Mouse (Mus musculus): ENCODE measurements around the gene Mogat2. TPM values are rescaled to one million over a fixed set of nuclear protein-coding genes. Genes with fewer than 3 reads are reported as not detected.

Gene Mogat2
- total RNA-seq, 2 experiments from 2014 or later = not detected

DNA sequence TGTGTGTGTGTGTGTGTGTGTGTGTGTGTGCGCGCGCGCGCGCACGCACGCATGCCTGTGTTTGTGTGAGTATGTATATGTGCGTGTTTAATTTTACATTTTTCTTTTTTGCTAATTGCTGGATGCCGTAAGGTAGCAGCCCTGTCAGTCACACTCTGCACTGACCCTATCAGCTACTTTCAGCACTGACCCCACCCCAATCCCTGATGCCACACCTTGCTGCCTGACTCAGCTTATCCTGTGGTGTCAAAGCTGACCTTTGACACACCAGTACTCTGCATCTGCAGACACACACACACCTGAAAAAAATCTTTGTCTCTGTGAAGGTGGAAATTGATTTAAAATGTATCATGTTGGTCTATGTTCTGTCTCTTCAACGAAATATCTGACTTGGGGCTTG, 3.7 kb upstream of the Mogat2 start:
- no peak for DNase-seq (ENCODE audit: low spot score in 2 of 2)
- intact Hi-C loops (cut with DNase I) = no loop called here

DNA sequence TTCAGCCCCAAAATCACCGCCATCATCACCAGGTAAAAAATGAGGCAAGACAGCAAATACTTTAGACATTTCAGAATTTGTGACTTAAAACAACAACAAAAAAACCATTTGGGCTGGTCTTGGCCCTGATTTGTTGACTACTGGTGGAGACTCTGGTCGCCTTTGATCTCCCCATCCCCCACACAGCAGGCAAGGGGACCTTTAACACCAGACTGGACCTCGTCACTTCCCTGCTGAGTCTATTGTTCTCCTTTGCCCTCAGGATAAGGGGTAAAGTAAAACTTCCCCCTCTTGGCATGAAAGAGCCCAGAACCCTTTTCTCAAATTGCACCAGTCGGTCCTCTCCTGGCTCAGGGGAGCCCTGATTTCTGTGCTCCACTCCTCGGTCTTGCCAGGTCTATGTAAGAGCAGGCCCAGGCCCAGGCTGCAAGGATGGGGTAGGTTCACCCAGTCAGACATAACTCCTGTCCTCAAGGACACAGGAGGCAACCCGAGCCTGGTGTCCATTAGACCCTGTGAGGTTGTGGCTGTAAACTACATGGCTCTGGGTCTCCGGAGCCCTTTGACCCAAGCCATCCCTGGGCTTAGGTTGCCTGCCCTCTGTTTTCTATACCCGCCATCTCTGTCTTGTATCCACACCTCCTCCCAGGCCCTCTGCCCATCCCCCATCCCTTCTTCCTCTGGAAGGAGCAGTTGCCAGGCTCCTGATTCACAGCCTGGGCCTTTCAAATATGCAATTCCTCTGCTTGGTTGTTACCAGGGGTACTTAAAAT, 1.3 kb downstream of the Mogat2 start:
- intact Hi-C loops (cut with DNase I) = no loop called here
- no peak for DNase-seq (ENCODE audit: low spot score in 2 of 2)

DNA sequence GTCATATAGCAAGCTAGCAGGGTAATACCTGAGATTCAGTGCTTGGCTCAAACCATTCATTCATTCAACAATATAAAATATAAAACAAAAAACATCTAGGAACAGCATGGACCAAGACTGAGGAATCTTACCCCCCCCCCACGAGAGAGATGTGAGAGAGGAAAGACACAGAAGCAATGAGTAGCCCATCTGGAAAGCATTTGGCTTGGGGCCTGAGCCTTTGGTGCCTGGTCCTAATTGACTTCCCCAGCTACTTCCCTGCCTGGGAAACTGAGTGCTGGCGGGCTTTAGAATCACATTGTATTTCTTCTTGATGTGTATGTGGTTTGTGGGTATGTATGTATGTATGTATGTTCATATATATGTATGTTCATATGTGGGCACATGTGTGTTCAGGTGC, 2.8 kb downstream of the Mogat2 start:
- DNase-seq (ENCODE audit: low spot score in 2 of 2) = no peak
- intact Hi-C loops (cut with DNase I) = no loop called here

DNA sequence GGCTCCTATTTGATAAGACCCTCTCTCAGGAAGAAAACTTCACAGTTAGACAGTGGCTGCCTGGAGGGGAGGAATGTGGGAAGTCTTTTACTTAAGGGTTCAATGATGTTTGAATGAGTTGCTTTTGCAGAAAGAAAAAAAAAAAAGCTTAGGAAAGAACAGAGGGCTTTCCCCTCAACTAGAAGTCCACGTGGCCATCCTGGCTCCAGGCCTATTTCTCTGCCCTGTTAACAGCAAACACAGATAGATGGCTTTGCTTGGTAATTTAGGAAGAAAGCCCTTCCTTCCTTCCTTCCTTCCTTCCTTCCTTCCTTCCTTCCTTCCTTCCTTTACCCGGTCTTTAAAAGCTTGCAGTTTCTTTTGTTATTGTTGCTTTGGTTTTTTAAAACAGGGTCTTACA, 3.5 kb downstream of the Mogat2 start:
- DNase-seq (ENCODE audit: low spot score in 2 of 2) = no peak
- intact Hi-C loops (cut with DNase I) = no loop called here

DNA sequence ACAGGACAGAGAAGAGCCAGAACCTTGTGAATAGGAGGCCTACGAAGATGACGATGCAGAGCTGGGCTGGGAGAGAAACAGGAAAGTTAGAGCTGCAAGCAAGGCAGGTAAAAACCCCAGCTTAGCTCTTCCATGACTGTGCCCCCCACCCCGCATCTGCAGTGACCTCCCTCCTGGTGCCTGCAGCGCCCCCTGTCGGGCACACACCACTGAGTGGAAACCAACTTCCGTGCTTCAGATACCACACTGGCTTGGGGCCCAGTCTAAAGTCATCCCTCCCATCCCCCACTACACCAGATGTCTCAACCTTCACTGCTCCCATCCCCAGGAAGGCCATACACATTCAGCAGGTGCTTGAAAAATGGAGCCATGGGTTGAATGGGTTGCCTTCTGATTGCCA, 5.8 kb downstream of the Mogat2 start:
- intact Hi-C loops (cut with DNase I) = no loop called here
- DNase-seq (ENCODE audit: low spot score in 2 of 2) = no peak

DNA sequence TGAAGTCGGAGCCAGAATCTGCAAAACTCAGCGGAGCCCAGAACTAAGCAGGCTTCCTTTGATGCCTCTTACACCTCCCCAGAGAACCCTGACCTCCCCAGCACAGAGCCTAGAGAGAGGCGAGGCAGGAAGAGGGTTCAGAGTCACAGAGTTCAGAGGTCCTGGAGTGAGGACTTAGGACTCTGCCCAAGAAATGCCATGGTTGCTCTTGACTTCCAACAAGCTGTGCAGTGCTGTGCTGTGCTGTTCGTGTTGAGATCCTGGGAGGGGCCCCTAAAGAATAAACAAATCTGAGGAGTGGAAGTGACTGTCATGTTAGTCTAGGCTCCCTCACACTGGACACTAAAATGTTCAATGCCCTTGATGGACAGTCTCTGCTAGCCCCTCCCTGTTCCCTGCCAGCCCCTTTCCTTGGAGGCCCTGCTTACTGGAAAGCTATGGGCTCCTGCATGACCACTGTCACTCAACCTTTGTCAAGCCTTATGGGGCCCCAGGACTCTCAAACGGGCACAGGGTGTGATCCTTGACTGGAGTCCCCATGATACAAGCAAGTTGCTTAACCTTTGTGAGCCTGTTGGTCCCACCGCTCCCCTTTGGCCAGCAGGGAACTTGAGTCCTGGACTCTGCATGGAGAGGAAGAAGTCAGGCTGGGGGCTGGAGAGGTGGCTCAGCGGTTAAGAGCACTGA, 8.2 kb downstream of the Mogat2 start:
- DNase-seq (ENCODE audit: low spot score in 2 of 2) = no peak
- intact Hi-C loops (cut with DNase I) = no loop called here

DNA sequence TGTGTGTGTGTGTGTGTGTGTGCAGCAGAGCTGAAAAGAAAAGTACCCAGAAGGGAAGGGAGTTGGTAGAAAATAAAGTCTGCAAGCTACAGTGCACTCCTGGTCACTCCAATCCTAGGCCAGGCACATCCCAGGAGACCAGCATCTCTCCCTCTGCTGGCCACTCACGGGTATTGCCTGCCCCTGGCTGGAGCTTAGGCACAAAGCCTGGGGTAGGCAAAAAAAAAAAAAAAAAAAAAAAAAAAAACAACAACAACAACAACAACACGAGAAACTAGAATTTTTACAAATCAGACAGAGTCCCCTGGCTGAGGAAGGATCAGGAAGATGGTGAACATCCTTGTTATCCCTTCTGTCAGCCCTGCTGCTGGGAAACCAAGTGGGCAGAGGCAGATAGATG, 9.0 kb downstream of the Mogat2 start:
- intact Hi-C loops (cut with DNase I) = no loop called here
- DNase-seq (ENCODE audit: low spot score in 2 of 2) = no peak

DNA sequence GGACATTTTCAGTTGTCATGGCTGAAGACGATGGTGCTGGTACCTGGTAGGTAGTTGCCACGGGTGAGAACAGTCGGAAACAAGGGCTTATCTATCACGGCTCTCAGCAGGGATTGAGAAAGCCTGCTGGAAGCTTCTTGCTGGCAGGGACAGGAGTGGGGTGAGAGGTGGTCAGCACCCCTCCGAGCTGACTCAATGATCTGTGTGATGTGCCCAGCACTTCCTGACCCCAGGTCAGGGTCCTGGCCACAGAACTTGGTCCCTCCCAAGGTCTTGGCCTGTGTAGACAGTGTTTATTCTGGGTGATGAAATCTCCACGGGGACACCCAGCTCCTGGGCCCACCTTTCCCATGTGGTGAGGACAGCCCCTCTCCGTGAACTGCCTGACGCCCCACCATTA, 9.6 kb downstream of the Mogat2 start:
- no peak for DNase-seq (ENCODE audit: low spot score in 2 of 2)
- intact Hi-C loops (cut with DNase I) = no loop called here

DNA sequence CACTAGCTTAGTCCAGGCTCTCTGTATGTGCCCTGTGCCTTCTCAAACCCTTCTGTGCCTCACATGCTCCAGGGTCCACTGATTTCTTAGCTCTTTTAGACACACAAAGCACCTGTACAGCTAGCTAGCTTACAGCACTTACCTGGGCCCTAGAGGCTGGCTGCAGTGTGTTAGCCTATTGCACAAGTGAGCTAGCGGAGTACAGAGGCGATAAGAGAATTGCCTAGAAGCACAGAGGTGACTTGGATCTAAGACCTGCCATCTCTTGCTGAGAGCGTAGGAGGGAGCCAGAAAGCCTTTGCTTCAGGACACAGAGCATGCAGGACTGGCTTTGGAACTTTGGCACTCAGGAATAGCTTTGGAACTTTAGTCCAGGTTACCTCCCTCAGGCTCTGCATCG, 11.2 kb downstream of the Mogat2 start:
- DNase-seq (ENCODE audit: low spot score in 2 of 2) = no peak
- intact Hi-C loops (cut with DNase I) = no loop called here

DNA sequence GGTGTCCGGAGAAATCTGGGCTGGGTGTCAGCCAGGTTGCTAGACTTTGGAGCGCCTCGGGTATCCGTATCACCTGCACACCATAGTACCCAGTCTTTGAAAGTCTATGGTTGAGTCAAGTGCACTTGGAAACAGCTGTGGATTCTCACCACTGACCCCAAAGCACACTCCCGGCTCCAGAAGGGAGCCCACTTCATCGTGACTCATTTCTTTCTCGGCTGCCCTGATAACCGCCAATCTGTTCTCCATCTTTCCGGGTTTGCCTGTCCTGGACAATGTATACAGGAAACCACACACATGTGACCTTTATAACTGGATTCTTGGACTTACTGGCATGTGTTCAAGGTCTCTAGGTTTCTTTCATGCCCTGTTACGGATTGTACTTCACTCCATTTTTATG, 11.8 kb downstream of the Mogat2 start:
- intact Hi-C loops (cut with DNase I) = no loop called here
- DNase-seq (ENCODE audit: low spot score in 2 of 2) = no peak

DNA sequence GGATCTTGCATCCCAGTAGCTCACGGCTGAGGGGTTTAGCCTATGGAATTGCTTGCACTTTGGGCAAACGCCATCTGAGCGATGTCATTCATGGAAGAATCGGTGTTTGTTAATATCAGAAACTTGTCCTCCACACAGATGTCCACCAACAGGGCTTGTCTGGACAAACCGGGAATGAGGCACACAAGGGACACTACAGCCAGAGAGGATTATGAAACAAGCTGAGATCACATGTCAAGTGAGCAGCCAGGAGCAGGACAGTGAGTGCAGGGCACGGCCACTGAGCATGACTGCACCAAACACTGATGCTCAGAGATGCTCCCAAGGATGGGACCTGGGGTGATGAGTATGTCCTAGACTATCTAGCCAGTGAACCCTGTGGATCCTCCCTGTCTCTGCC, 13.0 kb downstream of the Mogat2 start:
- intact Hi-C loops (cut with DNase I) = no loop called here
- no peak for DNase-seq (ENCODE audit: low spot score in 2 of 2)

DNA sequence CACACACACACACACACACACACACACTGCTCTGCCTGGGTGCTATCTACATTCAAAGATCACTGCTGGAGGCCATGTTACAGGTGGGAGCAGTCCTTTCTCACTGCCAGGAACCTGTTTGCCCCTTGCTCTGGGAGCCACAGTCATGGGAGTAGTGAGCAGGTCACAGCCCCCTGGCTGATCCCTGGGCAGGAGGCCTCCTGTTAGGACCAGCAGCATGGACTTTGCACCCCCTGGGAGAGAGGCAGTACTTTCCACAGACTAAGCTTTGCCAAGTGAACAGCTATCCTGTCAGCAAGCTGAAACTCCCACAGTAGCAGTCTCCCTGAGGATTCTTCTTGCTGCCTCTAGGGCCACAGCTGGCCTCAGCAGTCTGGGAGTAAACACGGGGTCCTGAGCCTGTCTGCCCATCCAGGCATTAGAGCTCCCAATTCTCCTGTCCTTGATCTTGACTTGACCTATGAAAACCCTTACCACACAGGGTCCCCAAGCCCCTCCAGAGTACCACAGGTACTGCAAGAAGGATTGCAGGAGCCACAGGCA, 13.7 kb downstream of the Mogat2 start:
- intact Hi-C loops (cut with DNase I) = no loop called here
- no peak for DNase-seq (ENCODE audit: low spot score in 2 of 2)

DNA sequence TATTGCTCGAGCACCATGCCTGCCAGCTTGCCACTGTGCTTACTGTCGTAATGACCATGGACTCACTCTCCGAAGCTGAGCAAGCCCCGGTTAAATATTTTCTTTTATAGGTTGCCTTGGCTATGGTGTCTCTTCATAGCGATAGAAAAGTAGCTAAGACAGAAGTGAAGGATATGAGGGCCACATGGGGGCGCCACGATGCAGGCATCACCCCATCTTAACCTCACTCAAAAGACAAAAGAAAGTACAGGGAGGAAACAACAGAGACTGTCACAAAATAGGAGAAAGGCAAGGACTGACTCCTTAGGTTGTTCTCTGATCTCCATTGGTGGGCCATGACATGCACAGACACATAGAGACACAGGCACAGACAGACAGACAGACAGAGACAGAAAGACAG, 14.2 kb downstream of the Mogat2 start:
- no peak for DNase-seq (ENCODE audit: low spot score in 2 of 2)
- intact Hi-C loops (cut with DNase I) = no loop called here

DNA sequence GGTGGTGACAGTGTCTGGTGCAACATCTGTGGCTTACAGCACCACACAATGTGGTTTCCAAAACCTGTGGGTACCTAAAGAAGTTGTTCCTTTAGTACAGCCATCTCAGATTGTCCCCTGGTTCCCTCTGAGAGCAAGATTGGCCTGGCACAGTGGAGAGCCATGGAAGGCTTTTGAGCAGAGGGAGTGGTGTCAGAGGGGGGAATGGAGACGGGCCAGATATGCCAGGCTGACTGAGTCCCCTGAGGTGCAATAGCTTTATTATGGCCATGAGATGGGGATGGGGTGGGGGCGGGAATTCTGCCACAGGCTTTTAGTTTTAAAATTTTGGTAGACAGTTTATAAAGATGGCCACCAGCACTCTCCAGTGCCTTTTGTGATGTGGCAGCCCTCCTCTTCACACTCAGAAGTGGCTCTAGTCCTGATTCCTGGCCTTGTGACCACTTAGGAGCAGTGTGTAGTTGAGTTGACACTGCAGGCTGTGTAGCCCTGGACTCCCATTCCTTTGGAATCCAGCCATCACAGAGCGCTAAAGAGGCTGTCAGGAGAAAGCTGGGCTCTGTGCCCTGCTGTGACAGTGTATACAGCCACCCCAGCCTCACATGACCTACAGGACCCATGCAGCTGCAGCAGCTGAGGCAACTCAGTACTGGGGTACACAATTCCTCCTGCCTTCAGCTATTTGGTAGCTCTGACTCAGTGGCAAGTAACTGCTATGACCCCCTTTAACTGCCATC, 20.9 kb downstream of the Mogat2 start:
- intact Hi-C loops (cut with DNase I) = no loop called here
- DNase-seq (ENCODE audit: low spot score in 2 of 2) = peak; percentile 30 to 49

DNA sequence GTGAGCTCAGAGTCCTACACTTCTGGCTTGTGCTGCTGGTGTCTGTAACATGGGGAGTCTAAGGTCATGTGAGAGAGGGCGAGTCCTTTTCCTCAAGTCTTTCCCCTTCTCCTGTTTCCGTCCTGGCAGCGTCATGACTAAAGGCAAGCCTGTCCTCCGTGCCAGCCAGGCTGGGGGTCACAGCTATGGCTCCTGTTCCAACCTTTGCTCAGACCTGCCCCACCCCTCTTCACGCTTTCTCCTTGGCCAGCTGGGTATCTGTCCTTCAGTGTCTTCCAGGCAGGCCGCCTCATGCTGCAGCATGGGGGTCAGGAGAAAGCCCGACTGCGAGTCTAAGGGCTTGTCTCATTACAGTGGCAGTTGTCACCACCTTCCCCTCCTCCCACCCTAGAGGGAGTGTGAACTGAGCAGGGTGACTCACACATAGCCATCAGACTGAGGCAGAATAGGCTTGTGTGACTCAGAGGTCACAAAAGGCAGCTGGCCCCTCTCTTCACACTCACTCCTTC, 23.0 kb downstream of the Mogat2 start:
- intact Hi-C loops (cut with DNase I) = no loop called here
- DNase-seq (ENCODE audit: low spot score in 2 of 2) = peak in 1 of 2 experiments; percentile 14

DNA sequence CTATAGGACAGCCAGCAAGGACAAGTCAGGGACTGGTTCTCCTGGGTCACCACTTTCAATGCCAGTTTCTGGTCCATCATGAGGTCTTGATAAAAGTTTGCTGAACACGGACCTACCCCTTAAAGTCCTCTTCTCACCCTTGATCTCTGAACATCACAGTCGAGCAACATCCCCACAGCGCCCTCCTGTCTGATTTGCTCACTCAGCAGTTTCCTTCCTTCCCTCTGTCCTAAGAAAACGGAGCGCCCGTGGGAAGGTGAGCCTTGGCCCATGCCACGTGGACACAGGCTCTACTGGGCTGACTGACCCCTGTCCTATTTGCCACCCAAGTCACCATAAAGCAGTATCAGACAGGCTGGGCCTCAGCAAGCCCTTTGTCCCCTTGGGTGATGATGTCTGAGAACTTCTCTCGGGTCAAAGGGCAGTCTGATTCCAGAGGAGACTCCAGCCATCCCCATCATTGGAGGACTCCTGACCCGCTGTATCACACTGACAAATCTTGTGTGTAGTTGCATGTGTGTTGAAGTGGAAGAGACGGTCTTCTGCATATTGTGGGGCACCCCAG, 23.7 kb downstream of the Mogat2 start:
- DNase-seq (ENCODE audit: low spot score in 2 of 2) = no peak
- intact Hi-C loops (cut with DNase I) = no loop called here

DNA sequence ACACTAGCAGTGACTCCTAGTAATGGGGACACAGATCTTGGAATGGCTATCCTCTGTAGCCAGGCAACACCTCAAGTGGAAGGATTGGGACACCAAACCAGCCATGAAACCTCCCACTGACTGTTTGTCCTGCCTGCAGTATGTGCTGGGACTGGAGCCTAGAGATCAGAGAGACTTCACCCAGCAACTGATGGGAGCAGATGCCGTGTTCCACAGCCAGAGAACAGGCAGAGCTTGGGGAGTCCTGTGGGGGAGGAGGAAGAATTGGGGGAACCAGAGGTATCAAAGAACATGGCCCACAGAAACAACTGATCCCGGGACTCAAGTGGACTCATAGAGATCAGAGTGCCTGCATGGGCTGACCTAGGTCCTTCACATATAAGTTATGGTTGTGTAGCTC, 24.7 kb downstream of the Mogat2 start:
- DNase-seq (ENCODE audit: low spot score in 2 of 2) = no peak
- intact Hi-C loops (cut with DNase I) = no loop called here

DNA sequence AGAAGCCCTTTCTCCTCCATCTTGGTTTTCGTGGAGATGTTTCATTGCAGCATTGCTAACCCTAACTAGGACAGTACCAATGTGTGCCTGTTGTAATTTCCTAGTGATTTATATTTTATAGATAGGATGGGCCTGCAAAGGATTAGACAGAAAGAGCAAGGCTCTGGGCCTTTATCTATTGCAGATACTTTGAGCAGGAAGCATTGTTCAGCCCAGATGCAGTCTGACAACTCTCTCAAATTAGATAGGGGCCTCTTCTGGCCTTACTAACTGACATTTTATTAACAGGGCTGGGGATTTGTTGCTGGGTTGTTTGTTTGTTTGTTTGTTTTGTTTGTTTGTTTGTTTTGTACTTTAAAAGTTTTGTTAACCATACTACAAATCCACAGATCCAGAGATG, 25.4 kb downstream of the Mogat2 start:
- intact Hi-C loops (cut with DNase I) = no loop called here
- DNase-seq (ENCODE audit: low spot score in 2 of 2) = no peak

DNA sequence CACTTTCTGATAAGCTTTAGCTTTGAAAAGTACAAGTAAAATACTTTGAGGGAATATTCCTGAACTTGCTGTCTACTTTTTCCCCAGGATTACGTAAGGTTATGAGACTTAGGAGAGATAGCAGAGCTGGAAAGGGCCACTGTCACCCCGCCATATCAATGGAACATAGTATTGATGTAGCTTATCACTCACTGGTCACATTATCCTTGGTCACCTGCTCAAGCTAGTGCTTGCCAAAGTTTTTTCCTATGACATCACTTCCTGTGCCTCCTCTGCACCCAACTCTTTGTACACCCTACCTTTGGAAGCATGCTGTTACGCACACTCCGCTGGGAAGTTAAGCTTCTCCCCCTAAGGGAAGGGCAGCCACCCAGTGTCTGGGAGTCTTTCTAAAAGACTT, 29.7 kb downstream of the Mogat2 start:
- intact Hi-C loops (cut with DNase I) = no loop called here
- no peak for DNase-seq (ENCODE audit: low spot score in 2 of 2)

DNA sequence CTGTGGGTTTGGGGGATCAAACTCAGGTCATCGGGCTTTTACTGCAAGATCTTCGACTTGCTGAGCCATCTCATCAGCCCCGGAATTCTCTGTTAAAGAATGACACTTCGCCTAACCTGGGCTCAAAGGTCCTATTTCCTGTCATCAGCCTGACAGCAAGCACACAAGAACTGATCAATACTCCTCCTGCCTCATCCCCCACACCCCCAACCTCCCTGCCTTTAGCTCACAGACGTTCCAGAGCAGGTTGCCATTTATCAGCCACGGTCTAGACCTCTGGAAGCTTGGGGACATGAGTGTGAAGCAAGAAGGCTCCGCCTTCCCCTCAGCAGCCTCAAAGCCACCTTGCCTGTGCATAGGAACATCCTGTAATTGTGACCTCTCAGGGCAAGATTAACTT, 32.1 kb downstream of the Mogat2 start:
- DNase-seq (ENCODE audit: low spot score in 2 of 2) = no peak

More for the DNA sequence above, 32.1 kb downstream of the Mogat2 start:
- intact Hi-C loops (cut with DNase I) = no loop called here
